Mouse (Mus musculus) intestine, embryonic 16.5 days (tissue): ENCODE data around the gene Gal. TPM values are rescaled to one million over a fixed set of nuclear protein-coding genes. Genes with fewer than 3 reads are reported as not detected.

Source experiments
- ATAC-seq: fragments of 200-750 bp; cut with Nextera tagmentation; 2 replicates; pipeline ENCODE4 v1.8.0; 2017; ENCODE audit warnings: moderate TSS enrichment, moderate library complexity
- H3K27ac ChIP-seq: fragments of 300-500 bp; sonication (generic); 2 replicates; pipeline ENCODE4 v1.5.1; 2014; ENCODE audit warnings: mild to moderate bottlenecking, low read length
- H3K27me3 ChIP-seq: fragments of 300-500 bp; sonication (generic); replicated peaks from 2 replicates; pipeline ENCODE4 v1.6.1; 2014; ENCODE audit warnings: low read length, control low read depth, mixed read lengths; ENCODE audit not compliant: control insufficient read depth, insufficient read depth
- H3K36me3 ChIP-seq: fragments of 300-500 bp; sonication (generic); 2 replicates; pipeline ENCODE4 v1.6.1; 2014; ENCODE audit warnings: low read length, control low read depth; ENCODE audit not compliant: control insufficient read depth, insufficient read depth
- H3K4me1 ChIP-seq: fragments of 300-500 bp; sonication (generic); 2 replicates; pipeline ENCODE4 v1.6.1; 2014; ENCODE audit warnings: low read length, control low read depth, mixed read lengths; ENCODE audit not compliant: control insufficient read depth, insufficient read depth
- H3K4me2 ChIP-seq: fragments of 300-500 bp; sonication (generic); 2 replicates; pipeline ENCODE4 v1.6.1; 2014; ENCODE audit warnings: low read depth, low read length, control low read depth
- H3K4me3 ChIP-seq: fragments of 300-500 bp; sonication (generic); 2 replicates; pipeline ENCODE4 v1.5.1; 2014; ENCODE audit warnings: mild to moderate bottlenecking, low read length
- H3K9ac ChIP-seq: fragments of 300-500 bp; sonication (generic); 2 replicates; pipeline ENCODE4 v1.6.1; 2014; ENCODE audit warnings: low read depth, low read length
- H3K9me3 ChIP-seq: fragments of 300-500 bp; sonication (generic); 2 replicates; pipeline ENCODE4 v1.6.1; 2016; ENCODE audit warnings: low read length, control low read depth; ENCODE audit not compliant: control insufficient read depth
- WGBS: fragments of 180-500 bp; shearing (Covaris S2); extraction: QIAGEN DNeasy Blood & Tissue Kit; methylation state at CpG from one replicate; pipeline ENCODE4 v1.1.7; 2014; 5-methylcytosine and 5-hydroxymethylcytosine counted together
- polyA plus RNA-seq: library from polyadenylated mRNA; unstranded; fragments of >200 nt; fragmentation: Nextera tagmentation; extraction: Ambion mirVana; gene quantifications from 2 replicates; pipeline ENCODE4 v1.2.1, GENCODE M21; 2015

Gene Gal
- polyA plus RNA-seq, 1 experiment from 2014 or later = 16.7 TPM

DNA sequence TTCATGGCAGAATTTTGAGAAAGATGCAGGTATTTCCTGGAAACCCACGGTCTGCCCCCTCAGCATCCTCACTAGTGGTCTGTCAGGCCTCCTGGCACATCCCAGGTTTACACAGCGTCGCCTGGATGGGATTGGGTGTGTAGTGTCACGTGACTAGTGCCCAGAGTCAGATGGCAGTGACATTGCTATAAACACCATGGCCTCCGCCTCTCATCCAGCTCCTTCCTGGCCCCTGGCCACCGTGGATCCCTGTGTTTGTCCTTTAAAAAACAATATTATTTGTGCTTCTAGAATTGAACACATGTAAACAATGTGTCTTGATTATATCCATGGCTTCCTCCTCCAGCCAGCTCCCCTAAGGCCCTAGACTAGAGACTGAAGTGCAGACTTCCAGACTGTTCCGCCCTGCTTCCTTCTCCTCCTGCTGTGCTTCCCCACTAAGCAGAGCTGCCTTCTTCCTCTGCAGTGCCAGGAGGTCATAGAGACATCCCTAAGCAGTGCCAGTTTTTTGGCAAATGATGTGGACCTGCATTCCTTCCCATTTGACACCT, 38.3 kb downstream of the Gal start:
- WGBS = 55% methylated on average over 7 of the region's 7 CpGs
- Histone ChIP-seq H3K9ac (no peak overlapping the region), H3K27ac (no peak overlapping the region), H3K4me1 (peaks cover 5% of the 10 kb centered on the region), H3K27me3 (no peaks in the 10 kb centered on the region), H3K4me2 (no peak overlapping the region), H3K36me3 (peaks cover 15% of the 10 kb centered on the region), H3K4me3 (no peak overlapping the region), H3K9me3 (no peaks in the 10 kb centered on the region)
- no peak for ATAC-seq

DNA sequence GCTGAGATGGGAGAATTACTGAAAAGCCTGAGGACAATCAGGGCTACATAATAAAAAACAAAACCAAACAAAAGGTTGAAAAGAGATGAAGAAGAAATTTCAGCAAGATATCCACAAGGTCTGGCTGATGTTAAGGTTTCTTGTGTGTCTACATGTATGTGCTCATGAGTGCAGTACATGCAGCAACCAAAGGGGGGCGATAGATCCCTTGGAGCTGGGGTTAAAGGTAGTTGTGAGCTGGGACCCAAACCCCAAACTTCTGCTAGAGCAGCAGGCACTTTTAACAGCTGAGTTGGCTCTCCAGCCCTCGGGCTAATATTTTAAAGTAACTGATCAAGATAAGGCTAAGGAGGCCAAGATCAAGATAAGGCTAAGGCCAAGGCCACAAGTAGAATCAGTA, 40.3 kb downstream of the Gal start:
- 61% methylated on average over 2 of the region's 2 CpGs for WGBS

DNA sequence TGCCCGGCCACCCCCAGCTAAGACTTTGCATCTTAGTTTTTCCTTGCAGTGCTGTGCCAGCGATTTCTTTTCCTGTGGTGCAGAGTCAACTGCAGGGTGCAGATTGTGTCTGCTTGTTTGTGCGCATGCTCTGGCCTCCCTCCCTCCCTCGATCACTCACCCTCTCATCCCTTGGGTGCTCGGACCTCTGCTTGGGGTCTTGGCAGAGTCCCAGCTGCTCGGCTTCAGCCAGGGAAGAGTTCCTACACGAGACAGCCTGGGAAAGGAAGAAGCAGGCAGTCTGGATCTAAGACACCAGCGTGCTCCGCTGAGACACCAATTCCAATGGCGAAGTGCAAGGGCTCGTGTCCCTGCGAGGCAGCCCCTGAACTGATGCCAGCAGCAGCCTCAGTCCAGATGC, 41.0 kb downstream of the Gal start:
- no peak overlapping the region for H3K27ac ChIP-seq
- no peaks in the 10 kb centered on the region for H3K9me3 ChIP-seq
- H3K4me2 ChIP-seq = no peak overlapping the region
- 62% methylated on average over 12 of the region's 12 CpGs for WGBS
- H3K4me1 ChIP-seq = peaks cover 5% of the 10 kb centered on the region
- no peaks in the 10 kb centered on the region for H3K27me3 ChIP-seq
- H3K36me3 ChIP-seq = peaks cover 19% of the 10 kb centered on the region
- ATAC-seq = no peak
- H3K9ac ChIP-seq = no peak overlapping the region
- H3K4me3 ChIP-seq = no peak overlapping the region

More for the DNA sequence above, 40.3 kb downstream of the Gal start:
- no peaks in the 10 kb centered on the region for H3K27me3 ChIP-seq
- peaks cover 17% of the 10 kb centered on the region for H3K36me3 ChIP-seq
- H3K4me3 ChIP-seq = no peak overlapping the region
- no peak overlapping the region for H3K9ac ChIP-seq
- no peak overlapping the region for H3K27ac ChIP-seq
- no peak overlapping the region for H3K4me2 ChIP-seq
- ATAC-seq = no peak
- no peaks in the 10 kb centered on the region for H3K9me3 ChIP-seq
- H3K4me1 ChIP-seq = peaks cover 5% of the 10 kb centered on the region

DNA sequence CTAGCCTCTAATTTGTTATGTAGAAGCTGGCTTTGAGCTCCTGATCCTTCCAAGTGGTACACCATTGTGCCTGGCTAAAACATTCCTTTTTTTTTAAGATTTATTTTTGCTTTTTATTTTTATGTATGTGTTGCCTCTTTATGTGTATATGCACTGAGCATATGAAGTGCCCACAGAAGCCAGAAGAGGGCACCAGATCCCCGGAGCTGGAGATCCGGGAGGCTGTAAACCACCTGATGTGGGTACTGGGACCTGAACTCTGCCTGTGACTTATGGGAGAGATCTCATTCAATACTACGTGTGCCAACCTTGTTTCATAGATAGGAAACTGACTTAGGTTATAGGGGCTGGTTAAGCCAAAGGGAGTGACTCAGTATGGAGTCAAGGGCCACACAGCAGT, 46.1 kb downstream of the Gal start:
- no peaks in the 10 kb centered on the region for H3K4me1 ChIP-seq
- H3K9ac ChIP-seq = no peak overlapping the region
- peaks cover 41% of the 10 kb centered on the region for H3K36me3 ChIP-seq
- no peaks in the 10 kb centered on the region for H3K27me3 ChIP-seq
- H3K4me3 ChIP-seq = no peak overlapping the region
- no peaks in the 10 kb centered on the region for H3K9me3 ChIP-seq
- no peak overlapping the region for H3K27ac ChIP-seq
- H3K4me2 ChIP-seq = no peak overlapping the region
- ATAC-seq = no peak
- WGBS = 87% methylated on average over 3 of the region's 3 CpGs

DNA sequence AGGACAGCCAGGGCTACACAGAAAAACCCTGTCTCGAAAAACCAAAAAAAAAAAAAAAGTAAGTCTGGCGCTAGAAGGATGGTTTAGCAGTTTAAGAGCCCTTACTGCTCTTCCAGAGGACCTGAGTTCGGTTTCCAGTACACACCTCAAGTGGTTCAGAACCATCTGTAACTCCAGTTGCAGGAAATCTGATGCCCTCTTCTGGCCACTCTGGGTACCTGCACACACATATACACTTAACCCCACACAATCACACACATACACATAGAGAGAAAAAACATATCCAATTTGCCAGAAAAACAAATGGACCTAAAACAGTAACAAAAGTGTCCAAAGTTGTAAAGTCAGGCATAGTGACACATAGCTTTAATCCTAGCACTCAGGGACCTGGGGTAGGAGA, 49.3 kb downstream of the Gal start:
- ATAC-seq = no peak
- H3K36me3 ChIP-seq = peaks cover 34% of the 10 kb centered on the region

DNA sequence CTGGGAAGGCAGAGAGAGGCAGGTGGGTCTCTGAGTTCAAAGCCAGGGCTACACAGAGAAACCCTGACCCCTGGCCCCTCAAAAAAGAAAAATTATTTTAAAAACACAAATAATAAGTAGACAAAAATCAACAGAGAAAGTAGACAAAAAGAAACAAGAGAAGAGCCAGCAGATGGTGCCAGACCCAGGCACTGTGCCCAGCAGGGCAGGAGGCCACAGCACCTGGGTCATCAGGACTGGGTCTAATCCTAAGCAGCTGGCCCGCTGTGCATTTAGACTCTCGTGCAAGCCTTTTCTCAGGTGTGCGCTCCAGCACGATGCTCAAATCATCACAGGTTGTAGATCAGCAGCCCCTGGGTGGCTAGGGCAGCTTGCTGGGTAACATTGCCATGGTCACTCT, 50.8 kb downstream of the Gal start:
- no peak for ATAC-seq
- 88% methylated on average over 4 of the region's 4 CpGs for WGBS
- H3K9ac ChIP-seq = no peak overlapping the region
- H3K4me3 ChIP-seq = no peak overlapping the region
- H3K4me2 ChIP-seq = no peak overlapping the region
- no peaks in the 10 kb centered on the region for H3K9me3 ChIP-seq
- no peaks in the 10 kb centered on the region for H3K4me1 ChIP-seq
- H3K27ac ChIP-seq = no peak overlapping the region
- H3K27me3 ChIP-seq = no peaks in the 10 kb centered on the region
- H3K36me3 ChIP-seq = peaks cover 29% of the 10 kb centered on the region

More for the DNA sequence above, 49.3 kb downstream of the Gal start:
- no peak overlapping the region for H3K27ac ChIP-seq
- WGBS = 90% methylated on average over 3 of the region's 3 CpGs
- H3K4me2 ChIP-seq = no peak overlapping the region
- no peaks in the 10 kb centered on the region for H3K9me3 ChIP-seq
- H3K4me3 ChIP-seq = no peak overlapping the region
- H3K4me1 ChIP-seq = no peaks in the 10 kb centered on the region
- no peaks in the 10 kb centered on the region for H3K27me3 ChIP-seq
- no peak overlapping the region for H3K9ac ChIP-seq

Other genes starting within 250 kb of the Gal start
- 108 and 122 TPM in 2 replicates for gene Mrpl21, start 131.6 kb downstream of the Gal start, polyA plus RNA-seq
- gene Ighmbp2, start 131.5 kb downstream of the Gal start, polyA plus RNA-seq = 7.2 and 7.9 TPM in 2 replicates
- gene Cpt1a, start 92.2 kb downstream of the Gal start, polyA plus RNA-seq = 43.7 and 49.5 TPM in 2 replicates
- 0.16 and 0.43 TPM in 2 replicates for gene Tesmin, start 25.7 kb downstream of the Gal start, polyA plus RNA-seq
- gene Ppp6r3, start 161.2 kb upstream of the Gal start, polyA plus RNA-seq = 43.1 and 45.1 TPM in 2 replicates